Mouse (Mus musculus): ENCODE results near the gene Oscp1. TPM values are rescaled to one million over a fixed set of nuclear protein-coding genes. Genes with fewer than 3 reads are reported as not detected.

Gene Oscp1
- polyA plus RNA-seq, 2 experiments: 5.8 to 13.8 TPM

DNA sequence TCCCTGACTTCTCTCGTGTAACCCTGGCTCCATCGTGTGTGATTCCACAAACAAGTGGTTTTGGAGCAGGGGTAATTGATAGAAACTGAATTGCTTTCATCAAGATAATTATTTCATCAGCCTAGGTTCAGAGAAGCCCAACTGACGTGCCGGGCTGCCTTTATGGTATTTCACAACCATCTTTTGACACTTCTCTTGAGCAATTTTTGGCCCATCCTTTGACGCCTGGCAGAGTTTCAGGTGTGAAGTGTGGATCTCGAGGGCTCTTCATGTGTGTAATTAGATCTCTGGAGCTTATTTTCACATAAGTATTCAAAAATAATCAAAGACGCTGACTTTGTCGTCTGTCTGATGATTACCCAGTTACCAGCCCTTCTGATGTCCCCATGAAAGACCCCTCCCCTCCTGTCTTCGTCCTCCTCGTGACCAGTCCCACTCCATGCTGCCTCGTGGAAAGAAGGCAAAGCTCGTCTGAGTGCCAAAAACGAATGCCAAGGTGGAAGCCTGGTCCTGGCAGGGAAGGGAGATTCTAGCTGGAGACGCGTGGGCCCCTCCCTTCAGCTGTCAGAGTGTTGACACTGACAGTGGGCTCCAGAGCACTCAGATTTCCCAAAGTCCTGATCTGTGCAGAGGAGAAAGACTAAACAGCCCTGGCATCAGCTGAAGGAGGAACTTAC lies 9.2 kb downstream of the Oscp1 start:
- no peak overlapping the region for H3K9ac ChIP-seq (ENCODE audit: low read depth, low read length, severe bottlenecking)
- H3K9me3 ChIP-seq (ENCODE audit: control insufficient read depth, low read length): no peaks in the 10 kb centered on the region
- no peak for ATAC-seq (ENCODE audit: low FRiP score, low read depth)
- 65% methylated on average over 15 of the region's 15 CpGs for WGBS
- no peak overlapping the region for H3K4me2 ChIP-seq (replicated peaks; ENCODE audit: low read depth, low read length, severe bottlenecking)
- H3K4me3 ChIP-seq (replicated peaks; ENCODE audit: low read length): no peak overlapping the region
- no peaks in the 10 kb centered on the region for H3K4me1 ChIP-seq (ENCODE audit: control insufficient read depth, insufficient read depth, low read length)
- DNase-seq (ENCODE audit: low spot score): no peak
- H3K27me3 ChIP-seq (ENCODE audit: control insufficient read depth, insufficient read depth, low read length): no peaks in the 10 kb centered on the region
- TF ChIP-seq POLR2A (IDR thresholded peaks at IDR 0.05; ENCODE audit: borderline replicate concordance, extremely low read depth, insufficient read depth, insufficient read length): no peak
- H3K27ac ChIP-seq (replicated peaks; ENCODE audit: low read depth, low read length): no peak overlapping the region
- no peaks in the 10 kb centered on the region for H3K36me3 ChIP-seq (ENCODE audit: control insufficient read depth, insufficient read depth, low read length)

DNA sequence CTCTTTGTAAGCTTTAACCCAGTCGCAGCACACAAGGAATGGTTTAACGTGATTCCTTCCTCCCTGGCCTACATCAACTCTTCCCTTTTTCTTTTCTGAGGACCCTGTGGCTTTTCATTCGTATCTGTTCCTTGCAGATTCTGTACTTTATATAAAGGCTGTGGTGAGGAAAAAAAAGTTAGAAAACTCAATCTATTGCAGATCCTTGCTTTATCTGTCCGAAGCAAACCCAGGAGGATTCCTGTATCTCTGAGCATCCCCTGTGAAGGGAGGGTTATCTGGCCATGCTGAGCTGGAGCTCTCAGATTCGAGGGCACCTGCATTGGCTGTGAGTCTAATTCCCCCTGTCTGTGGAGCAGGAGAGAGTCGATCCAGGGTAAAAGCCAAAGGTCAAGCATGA lies 10.5 kb downstream of the Oscp1 start:
- no peaks in the 10 kb centered on the region for H3K27me3 ChIP-seq (ENCODE audit: control insufficient read depth, insufficient read depth, low read length)
- TF ChIP-seq POLR2A (IDR thresholded peaks at IDR 0.05; ENCODE audit: borderline replicate concordance, extremely low read depth, insufficient read depth, insufficient read length): no peak
- no peak overlapping the region for H3K4me3 ChIP-seq (replicated peaks; ENCODE audit: low read length)
- no peak overlapping the region for H3K27ac ChIP-seq (replicated peaks; ENCODE audit: low read depth, low read length)
- DNase-seq (ENCODE audit: low spot score) (no peak), ATAC-seq (ENCODE audit: low FRiP score, low read depth) (no peak)
- 82% methylated on average over 6 of the region's 6 CpGs for WGBS
- H3K4me2 ChIP-seq (replicated peaks; ENCODE audit: low read depth, low read length, severe bottlenecking): no peak overlapping the region
- H3K4me1 ChIP-seq (ENCODE audit: control insufficient read depth, insufficient read depth, low read length): no peaks in the 10 kb centered on the region
- H3K9me3 ChIP-seq (ENCODE audit: control insufficient read depth, low read length): no peaks in the 10 kb centered on the region
- H3K9ac ChIP-seq (ENCODE audit: low read depth, low read length, severe bottlenecking): no peak overlapping the region
- H3K36me3 ChIP-seq (ENCODE audit: control insufficient read depth, insufficient read depth, low read length): no peaks in the 10 kb centered on the region

- WGBS: 84% methylated on average over 6 of the region's 6 CpGs
- H3K27ac ChIP-seq (replicated peaks; ENCODE audit: low read depth, low read length): no peak overlapping the region
- ATAC-seq (ENCODE audit: low FRiP score, low read depth) (no peak), DNase-seq (ENCODE audit: low spot score) (no peak)
- no peaks in the 10 kb centered on the region for H3K4me1 ChIP-seq (ENCODE audit: control insufficient read depth, insufficient read depth, low read length)
- H3K9ac ChIP-seq (ENCODE audit: low read depth, low read length, severe bottlenecking): no peak overlapping the region
- H3K4me3 ChIP-seq (replicated peaks; ENCODE audit: low read length): no peak overlapping the region
- no peak overlapping the region for H3K4me2 ChIP-seq (replicated peaks; ENCODE audit: low read depth, low read length, severe bottlenecking)
- no peaks in the 10 kb centered on the region for H3K36me3 ChIP-seq (ENCODE audit: control insufficient read depth, insufficient read depth, low read length)
- no peak for TF ChIP-seq POLR2A (IDR thresholded peaks at IDR 0.05; ENCODE audit: borderline replicate concordance, extremely low read depth, insufficient read depth, insufficient read length)
- H3K9me3 ChIP-seq (ENCODE audit: control insufficient read depth, low read length): no peaks in the 10 kb centered on the region
- H3K27me3 ChIP-seq (ENCODE audit: control insufficient read depth, insufficient read depth, low read length): no peaks in the 10 kb centered on the region
Observed at GRCm38 (mm10) chr4:126077833-126078232, 19.5 kb downstream of the Oscp1 start.

GRCm38 (mm10) chr4:126079266-126079665 lies 20.9 kb downstream of the Oscp1 start:
- Histone ChIP-seq H3K9me3 (ENCODE audit: control insufficient read depth, low read length) (no peaks in the 10 kb centered on the region), H3K36me3 (ENCODE audit: control insufficient read depth, insufficient read depth, low read length) (peaks cover 3% of the 10 kb centered on the region; the same call in 1 of the 2 replicates), H3K4me1 (ENCODE audit: control insufficient read depth, insufficient read depth, low read length) (no peaks in the 10 kb centered on the region), H3K27me3 (ENCODE audit: control insufficient read depth, insufficient read depth, low read length) (no peaks in the 10 kb centered on the region), H3K4me3 (replicated peaks; ENCODE audit: low read length) (no peak overlapping the region), H3K27ac (replicated peaks; ENCODE audit: low read depth, low read length) (no peak overlapping the region), H3K4me2 (replicated peaks; ENCODE audit: low read depth, low read length, severe bottlenecking) (no peak overlapping the region), H3K9ac (ENCODE audit: low read depth, low read length, severe bottlenecking) (no peak overlapping the region)
- TF ChIP-seq POLR2A (IDR thresholded peaks at IDR 0.05; ENCODE audit: borderline replicate concordance, extremely low read depth, insufficient read depth, insufficient read length): no peak
- DNase-seq (ENCODE audit: low spot score) (no peak), ATAC-seq (ENCODE audit: low FRiP score, low read depth) (no peak)
- 72% methylated on average over 4 of the region's 4 CpGs for WGBS

GRCm38 (mm10) chr4:126081601-126082000 lies 23.2 kb downstream of the Oscp1 start:
- Histone ChIP-seq H3K4me3 (replicated peaks; ENCODE audit: low read length) (no peak overlapping the region), H3K27ac (replicated peaks; ENCODE audit: low read depth, low read length) (no peak overlapping the region), H3K27me3 (ENCODE audit: control insufficient read depth, insufficient read depth, low read length) (no peaks in the 10 kb centered on the region), H3K9me3 (ENCODE audit: control insufficient read depth, low read length) (no peaks in the 10 kb centered on the region), H3K4me2 (replicated peaks; ENCODE audit: low read depth, low read length, severe bottlenecking) (no peak overlapping the region), H3K36me3 (ENCODE audit: control insufficient read depth, insufficient read depth, low read length) (peaks cover 3% of the 10 kb centered on the region; the same call in 1 of the 2 replicates), H3K4me1 (ENCODE audit: control insufficient read depth, insufficient read depth, low read length) (no peaks in the 10 kb centered on the region), H3K9ac (ENCODE audit: low read depth, low read length, severe bottlenecking) (no peak overlapping the region)
- 96% methylated on average over 1 of the region's 1 CpGs for WGBS
- no peak for TF ChIP-seq POLR2A (IDR thresholded peaks at IDR 0.05; ENCODE audit: borderline replicate concordance, extremely low read depth, insufficient read depth, insufficient read length)
- DNase-seq (ENCODE audit: low spot score) (no peak), ATAC-seq (ENCODE audit: low FRiP score, low read depth) (no peak)

Measured in limb, embryonic 14.5 days (tissue).